Mouse (Mus musculus) NIH3T3 (cell line): ENCODE results near the gene E2f8.

Source experiments
- DNase-seq: peaks from one replicate; pipeline ENCODE4 v3.0.0-alpha.2; 2012; ENCODE audit warnings: low read depth

The E2f8 gene

DNA sequence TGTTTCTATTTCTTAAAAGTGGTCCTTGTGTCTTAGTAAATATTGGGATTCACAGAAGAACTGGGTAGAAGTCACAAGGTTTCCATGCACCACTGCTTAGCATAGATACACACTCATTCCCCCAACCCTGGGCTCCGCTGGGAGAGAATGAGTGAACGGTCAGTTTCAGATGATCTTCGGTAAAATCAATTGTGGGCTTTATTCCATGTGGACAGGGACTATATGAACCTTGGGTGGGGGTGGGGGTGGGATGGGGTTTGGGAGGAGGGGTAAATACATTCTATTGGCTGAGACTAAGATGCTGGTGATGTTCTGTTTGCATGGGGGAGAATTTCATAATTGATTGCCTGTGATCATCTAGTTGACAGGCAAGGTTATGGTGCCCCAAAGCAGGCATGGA is 25.9 kb downstream of the E2f8 start:
- DNase-seq: no peak

DNA sequence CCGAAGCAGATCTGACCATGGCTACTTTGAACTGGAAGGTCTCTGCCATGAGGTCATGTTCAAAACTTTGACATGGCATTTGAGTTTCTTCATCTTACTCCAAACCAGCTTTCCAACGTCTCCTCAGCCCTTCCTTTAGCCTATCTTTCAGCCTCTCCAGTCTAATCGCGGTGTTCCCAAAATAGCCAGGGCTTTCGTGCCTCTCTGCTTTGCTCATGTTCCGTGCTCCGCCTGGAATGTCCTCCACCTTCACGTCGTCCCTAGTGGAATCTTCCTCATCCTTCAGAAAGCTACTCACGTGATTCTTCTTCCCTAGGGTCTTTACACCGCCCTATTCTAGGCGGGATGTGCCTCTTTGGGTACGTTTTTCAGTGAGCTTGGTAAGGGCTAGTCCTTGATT is 27.9 kb downstream of the E2f8 start:
- DNase-seq: no peak

DNA sequence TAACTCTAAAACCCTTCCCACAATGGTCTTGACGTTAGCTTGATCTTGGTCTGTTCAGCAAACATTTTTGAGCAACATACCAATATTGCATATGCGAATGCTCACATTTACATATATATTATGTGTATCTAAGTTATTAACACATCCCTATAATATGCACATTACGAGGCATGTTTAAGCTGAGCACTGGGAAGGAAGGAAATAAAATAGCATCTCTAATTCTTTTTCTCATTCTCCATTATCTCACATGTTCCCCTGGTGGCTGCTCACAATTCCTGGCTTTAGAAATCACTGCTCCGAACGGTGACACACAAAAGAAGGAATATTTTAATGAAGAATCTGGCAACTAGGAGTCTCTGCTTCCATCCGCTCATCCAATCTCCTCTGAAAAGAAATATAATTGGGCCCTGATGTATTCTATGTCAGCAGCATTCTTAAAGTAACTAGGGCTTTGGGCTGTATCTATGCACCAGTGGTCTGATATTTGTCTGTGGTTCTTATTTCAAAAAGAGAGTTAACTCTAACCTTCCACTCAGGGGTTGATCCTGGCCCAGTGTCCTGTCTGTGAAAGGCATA is 29.8 kb downstream of the E2f8 start:
- no peak for DNase-seq

DNA sequence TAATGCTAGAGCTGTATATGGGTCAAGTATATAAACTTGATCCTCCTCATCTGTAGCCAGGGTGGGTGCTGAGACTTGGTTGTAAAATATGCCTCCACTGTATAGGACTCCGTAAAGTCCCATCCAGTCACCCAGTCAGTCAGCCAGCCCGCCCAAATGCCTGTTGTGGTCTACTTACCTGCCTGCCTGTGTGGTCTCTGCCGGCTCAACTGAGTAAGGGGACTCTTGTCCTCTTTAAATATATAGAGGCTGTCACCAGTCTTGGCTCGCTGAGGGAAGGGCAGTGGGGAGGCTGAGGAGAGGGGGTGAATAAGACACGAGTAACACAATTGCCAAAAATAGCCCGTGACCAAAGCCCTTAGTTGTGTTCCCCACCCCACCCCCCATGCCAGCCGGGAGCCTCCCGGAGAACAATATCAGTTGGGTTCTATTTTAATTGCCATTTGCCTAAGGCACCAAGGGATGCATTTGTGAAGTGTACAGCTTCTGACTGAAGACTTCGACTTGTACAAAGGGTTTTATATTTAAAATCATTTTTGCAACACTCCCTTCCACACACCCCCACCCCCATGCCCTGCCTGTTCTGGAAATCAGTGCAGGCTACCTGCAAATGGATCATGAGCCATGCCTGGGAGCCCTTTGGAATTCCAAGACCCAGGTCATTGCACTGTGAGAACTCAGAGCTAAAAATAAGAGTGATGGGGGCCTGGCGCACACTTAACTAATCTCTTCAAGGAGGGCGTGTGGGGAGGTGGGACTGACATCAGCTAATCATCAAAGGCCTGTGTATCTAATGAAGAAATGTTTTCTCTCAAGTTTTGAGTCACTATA is 33.4 kb downstream of the E2f8 start, which contains the start of gene Csrp3:
Csrp3 (minus strand) TSS at position 214 of the 831 bp plus-strand sequence.
- no peak for DNase-seq

DNA sequence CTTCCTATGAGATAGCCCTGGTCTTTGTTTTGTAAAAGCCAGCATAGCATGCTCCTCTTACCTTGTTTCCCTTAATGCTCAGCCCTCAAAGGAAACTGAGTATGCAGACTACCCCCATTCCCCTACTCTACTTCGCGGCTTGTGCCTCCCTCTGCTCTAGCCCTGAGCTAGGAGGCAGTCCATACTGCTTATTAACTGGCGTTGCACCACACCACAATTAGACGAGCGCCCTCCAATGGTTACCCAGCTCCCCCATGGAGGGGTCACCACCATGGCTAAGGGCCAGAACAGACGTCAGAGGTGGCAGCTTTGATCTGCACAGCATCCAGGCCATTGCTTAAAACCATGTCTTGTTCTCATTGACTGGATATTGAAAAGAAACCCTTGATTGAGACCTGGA is 34.6 kb downstream of the E2f8 start:
- DNase-seq: no peak

DNA sequence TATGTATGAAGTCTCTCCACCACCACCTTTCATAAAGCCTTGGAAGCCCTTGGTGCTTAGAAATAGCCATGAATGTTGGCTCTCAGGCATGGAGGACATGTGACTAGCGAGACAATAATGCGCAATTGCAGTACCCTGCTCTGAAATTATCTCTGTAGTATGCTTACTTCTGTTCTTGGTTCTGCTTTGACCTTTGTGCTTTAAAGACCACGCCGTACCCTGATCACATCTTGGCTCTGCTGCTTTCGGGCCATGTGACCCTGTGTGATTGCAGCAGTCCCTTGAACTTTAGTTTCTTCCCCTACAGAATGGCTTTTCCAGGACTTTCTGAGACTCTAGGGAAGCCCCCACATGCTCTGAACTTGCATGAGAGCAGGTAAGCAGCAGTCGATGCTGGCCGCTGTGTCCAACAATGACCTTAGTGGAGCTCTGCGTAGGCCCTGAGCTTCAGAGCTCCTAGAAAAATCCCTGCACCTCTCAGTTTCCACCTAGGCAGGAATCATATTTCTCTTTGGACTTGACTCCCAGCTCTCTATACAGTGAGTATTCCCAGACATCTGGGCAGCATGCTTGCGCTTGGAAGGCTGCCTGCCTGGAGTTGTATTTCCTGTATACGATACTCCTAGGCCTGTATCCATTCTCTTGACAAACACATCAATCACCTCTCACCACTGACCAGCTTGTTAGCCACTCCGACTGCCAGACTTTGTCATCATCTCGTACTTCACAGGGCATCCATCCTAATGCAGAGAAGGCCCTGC is 36.0 kb downstream of the E2f8 start:
- peak; percentile 92 for DNase-seq

DNA sequence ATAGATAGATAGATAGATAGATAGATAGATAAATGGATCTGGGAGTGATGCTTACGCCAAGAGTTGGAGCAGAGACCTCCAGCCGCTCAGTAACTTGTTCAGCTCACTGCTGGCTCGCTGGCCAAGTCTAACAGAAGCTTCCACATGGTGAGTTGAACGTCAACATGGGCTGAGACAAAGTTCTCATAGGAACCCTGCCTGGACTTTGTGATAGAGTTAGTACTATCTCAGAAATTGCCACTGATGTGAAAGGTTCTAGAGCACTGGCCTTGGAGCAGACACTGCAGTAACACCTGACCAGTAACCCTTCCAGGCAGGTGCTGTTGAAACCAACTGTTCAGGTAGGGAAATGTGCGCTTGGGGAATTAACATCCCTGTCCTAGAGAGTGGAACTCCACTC is 37.9 kb downstream of the E2f8 start:
- no peak for DNase-seq

DNA sequence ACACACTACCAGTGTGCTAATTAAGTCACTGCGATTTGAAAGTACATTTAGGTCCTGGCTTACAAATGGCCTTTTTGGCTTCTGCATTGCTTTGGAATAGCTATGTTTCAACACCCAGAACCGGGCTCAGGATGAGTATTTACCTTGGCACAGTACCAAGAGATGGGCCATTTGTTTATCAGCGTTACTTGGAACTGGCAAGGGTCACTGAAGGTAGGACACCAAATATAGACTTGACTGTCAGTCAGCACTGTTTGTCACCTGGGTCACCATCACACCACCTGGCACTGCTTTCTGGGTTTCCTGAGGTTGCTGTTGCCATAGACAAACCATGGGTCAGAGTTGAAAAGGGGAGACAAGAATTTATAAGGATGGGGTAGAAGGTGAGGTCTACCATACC is 39.0 kb downstream of the E2f8 start:
- DNase-seq: no peak

DNA sequence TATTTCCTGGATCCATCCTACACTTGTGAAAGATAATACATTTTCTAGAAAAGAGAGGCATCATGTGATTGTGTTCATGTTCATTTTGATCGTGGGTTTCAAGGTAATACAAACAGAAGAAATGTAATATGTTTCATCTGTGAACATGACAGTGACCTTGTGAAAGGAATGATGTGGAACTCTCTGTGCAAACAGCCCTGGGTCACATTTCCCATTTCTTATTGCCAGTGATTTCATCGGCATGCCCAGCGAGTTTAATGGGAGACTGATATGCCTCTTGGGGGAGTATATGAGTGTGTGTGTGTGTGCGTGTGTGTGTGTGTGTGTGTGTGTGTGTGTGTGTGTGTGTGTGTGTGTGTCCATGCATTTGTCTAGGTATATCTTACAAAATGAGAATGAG is 39.9 kb downstream of the E2f8 start:
- DNase-seq: no peak

DNA sequence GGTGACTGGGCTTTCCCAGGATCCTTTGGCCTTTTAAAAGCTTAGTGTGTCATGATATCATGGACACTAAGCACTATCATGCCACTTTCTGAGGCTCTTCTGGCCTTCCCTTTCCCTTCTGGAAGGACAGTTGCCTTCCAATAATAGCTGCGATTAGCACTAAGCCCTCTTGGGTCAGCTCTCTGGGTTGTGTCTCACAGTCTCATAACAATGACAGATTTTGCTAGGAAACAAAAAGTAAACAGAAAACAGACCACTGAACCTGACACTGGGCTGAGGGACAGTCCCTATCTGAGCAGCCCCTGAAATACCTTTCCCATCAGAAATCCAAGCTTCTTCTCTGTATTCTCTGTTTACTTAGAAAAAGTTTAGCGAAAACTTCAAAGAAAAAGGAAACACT is 40.9 kb downstream of the E2f8 start:
- DNase-seq: no peak

DNA sequence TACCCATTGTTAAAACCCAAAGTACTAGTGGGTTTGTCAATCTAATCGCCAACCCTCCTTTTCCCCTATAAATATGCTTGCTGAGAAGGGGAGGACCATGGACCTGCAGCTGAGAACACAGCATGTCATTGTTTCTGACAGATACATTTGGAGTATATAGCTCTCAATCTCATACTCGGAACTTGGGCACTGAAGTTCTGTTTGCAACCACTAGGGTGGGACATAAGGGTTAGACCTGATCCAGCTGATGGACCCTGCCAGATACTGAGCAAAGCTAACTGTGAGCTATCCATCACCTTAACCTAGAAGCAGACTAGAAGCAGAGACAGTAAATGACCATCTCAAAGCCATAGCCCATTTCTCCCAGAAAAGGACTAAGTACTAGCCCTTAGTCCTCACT is 43.0 kb downstream of the E2f8 start:
- peak; percentile 16 for DNase-seq

DNA sequence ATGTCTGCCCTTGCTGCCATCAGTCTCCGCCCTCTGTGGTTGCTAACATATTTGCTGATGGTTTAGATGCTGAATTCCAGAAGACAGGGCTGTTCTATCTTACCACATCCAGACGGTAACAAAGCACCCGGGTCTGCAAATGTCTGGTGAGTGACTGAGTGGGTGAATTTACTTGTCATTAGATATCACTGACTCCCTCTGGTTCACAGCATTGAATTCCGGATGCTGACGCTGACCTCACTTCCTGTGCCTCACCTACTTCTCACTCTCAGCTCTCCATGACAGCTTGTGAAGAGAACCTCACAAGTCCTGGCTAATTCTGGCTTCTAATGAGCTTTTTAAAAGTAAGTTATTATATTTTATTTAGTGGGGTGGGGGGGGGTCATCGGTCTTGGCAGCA is 44.4 kb downstream of the E2f8 start:
- DNase-seq: no peak

DNA sequence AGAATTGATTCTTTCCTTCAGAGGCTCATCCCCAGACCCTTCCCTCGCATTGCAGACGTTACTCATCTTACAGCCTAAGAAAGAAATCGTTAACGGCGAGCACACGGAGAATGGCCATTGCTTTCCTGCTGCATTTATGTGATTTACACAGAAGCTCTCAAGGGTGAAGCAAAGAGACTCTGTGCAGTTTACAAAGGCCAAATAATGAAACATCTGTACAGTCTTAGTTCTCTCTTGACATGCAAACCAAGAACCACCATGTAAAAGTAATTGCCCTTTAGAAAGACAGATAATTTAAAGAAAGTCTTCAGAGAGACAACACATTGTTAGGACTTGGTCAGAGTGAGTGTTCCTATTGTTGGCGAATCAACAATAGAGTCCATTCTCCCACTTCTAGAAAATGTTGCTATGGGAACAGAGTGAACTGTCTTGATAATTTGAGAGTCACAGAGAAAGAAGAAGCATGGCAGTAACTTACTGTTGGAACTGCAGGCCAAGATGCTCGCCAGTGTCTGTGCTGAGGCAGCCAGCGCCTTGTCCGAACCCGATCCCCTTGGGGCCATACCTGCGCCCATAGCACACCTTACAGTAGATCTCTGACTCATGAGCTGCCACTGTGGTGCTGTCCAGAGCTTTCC is 46.3 kb downstream of the E2f8 start:
- DNase-seq: no peak

DNA sequence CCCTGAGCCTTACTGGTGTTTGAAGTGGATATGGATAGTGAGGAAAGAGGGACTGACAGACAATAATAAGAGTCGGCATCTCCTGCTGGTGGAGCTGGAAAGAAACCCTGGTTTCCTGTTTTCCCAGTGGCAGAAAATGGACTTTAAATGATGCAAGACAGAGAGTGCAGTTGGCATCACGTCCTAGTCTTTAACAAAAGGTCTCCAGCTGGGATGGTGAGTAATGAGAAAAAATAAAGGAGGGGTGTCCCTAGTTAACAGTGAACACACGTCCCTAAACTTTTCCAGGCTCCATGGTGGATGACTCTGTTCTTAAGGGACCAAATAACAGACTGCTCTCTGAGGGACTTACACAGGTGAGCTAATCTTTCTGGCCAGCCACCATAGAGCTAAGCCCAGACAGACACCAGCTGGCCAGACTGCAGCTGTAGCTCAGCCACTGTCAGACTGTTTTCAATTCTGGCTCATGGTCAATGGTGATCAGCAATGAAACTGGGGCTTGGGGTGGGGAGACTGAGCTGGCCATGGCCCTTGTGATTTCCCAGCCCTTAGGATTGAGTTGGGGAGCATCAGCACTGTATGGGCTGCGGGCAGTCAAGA is 46.9 kb downstream of the E2f8 start:
- no peak for DNase-seq

DNA sequence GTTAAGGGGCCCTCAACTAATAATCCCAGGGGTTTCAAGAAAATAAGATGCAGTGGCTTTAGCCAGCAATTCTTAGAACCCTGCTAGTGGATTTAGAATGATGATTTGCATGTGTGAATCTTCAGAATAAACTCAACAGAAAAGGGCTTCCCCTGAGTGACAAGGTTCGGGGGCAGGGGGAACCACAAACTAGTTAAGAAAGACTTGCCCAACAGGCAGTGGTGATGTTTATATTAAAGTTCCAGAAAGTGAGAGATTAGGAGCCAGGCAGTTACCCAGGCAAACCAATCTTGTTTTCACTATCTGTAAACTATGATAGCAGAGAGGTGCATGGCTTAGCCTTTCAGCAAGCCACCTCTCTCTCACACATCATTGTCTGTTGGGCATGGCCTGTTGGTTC is 48.7 kb downstream of the E2f8 start:
- no peak for DNase-seq

DNA sequence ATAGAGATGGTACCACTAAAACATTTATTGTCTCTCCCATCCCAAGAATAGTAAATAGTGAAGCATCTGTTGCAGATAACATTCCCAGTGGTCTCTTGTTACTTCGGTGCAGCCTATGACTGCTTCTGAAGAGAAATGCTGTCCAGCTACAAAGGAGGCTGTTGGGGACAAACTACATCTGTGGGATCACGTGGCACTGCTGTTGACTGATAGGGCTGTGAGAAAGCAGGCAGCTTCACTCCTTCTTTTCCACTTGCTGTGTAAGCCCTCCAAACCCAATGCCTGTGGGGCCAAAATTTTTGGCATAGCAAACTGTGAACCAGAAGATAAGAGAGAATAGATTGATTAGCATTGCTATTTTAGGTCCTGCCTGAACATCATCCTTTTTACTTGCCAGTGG is 51.0 kb downstream of the E2f8 start:
- DNase-seq: no peak

DNA sequence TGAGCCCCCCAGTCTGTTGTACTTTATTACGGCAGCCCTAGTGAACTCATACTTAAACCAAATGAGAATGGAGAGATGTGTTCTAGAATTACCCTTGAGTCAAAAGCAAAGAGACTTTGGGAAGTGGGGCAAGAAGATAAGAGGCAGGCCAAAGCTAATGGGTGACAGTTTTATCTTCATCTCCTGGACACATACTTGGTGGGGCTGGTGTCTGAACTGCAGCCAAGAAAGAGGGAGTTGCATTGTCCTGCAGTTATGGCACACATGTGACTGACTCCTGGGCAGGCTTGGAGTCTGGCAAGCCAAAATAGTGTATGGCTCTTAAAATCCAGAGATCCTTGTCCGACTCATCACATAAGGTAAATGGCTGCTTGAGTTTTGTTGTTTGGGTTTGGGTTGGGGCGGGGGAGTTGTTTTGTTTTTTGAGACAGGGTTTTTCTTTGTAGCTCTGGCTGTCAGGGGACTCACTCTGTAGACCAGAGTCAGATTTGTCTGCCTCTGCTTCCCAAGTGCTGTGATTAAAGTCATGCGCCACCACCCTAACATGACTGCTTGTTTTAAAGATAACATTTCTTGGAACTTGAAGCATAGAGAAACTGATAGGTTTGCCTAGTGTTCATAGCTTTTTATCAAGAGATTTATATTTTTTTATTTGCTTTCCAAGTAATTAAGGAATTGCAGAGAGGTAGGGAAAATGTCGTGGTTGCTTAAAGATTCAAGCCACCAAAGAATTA is 52.1 kb downstream of the E2f8 start:
- no peak for DNase-seq

DNA sequence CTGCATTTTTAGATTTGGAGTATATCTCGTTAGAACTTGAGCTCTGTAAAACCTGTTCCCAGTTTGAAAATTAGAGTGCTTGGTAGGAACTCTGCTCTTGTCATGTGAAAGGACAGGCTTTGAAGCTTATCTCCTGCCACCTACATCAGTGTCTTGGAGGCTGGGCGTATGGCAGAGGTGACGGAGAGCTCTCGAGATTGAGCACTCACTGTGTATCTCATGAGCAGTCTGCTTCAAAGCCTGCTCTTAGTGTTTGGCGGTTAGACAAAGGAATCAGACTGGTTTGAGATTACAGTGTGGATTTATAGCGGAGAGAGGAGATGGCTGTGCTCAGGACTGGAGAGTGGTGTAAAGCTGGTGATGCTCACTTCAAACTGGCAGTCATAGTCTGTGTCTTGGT is 56.2 kb downstream of the E2f8 start:
- no peak for DNase-seq

DNA sequence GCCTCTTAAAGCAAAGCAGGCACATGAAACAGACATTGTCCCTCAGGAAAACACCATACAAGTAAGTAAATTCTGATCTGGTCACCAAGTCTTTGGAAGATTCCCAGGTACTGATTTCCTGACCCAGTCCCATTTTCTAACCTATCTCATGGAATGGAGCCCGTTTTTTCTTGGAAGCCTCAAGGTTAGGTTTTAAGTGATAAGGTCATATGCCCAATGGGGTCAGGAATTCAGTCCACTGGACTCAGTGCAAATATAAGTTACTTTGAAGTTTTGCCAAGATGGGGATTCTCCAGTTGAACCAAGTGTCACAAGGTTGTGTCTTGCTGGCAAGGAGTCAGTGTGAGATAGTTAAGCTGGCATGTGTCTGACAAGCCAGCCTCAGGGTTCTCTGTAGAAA is 56.7 kb downstream of the E2f8 start:
- no peak for DNase-seq

DNA sequence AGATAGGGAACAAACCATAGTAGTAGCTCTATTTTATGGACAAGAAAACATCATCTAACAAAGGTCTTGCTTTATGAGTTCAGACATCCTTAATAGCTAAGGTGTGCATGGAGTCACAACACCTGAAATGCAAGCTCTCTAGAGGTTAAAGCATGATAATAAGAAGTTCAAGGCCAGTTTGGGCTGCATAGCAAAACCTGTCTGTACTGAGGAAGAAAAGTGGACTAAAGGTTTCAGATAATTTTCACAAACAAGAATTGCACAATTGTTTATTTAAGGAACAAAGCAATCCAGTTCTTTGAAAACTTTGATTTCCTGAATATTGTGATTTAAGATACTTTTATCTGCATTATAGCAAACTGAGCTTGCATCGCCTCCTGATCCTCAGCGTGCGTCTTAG is 57.8 kb downstream of the E2f8 start:
- no peak for DNase-seq

DNA sequence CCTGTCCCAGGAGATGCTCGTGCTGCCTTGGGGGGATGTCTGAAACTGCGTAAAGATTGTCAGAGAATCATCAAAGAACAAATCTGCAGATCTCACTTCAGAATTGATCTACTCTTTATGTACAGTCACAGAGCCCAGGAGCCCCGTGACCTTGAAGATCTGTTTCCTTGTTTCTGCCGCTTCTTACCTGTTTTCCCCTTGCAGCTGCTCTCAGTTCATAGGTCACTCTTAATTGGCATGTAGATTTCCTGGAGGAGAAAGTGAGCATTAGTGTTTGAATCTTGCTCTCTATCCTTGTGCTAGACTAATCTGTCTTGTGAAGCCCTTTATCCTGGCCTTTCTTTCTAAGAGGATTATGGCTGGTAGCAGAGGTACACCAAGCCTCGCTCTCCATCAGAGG is 59.7 kb downstream of the E2f8 start:
- DNase-seq: no peak
